Mouse (Mus musculus) forebrain, postnatal 0 days (tissue): ENCODE data around the gene Ift52. TPM values are rescaled to one million over a fixed set of nuclear protein-coding genes. Genes with fewer than 3 reads are reported as not detected.

Source experiments
- ATAC-seq: fragments of 200-750 bp; cut with Nextera tagmentation; 2 replicates; pipeline ENCODE4 v1.8.0; 2017; ENCODE audit warnings: mild to moderate bottlenecking, moderate library complexity
- DNase-seq: peaks from one replicate; pipeline ENCODE4 v3.0.0-alpha.2; 2015
- H3K27ac ChIP-seq: fragments of 300-500 bp; sonication (generic); 2 replicates; pipeline ENCODE4 v1.5.1; 2014; ENCODE audit warnings: low read depth, mild to moderate bottlenecking, antibody characterized with exemption, low read length, moderate library complexity, mixed read lengths
- H3K27me3 ChIP-seq: fragments of 300-500 bp; sonication (generic); 2 replicates; pipeline ENCODE4 v1.6.1; 2014; ENCODE audit warnings: mild to moderate bottlenecking, low read length, mixed read lengths; ENCODE audit not compliant: insufficient read depth
- H3K36me3 ChIP-seq: fragments of 300-500 bp; sonication (generic); 2 replicates; pipeline ENCODE4 v1.6.1; 2014; ENCODE audit warnings: mild to moderate bottlenecking, moderate library complexity; ENCODE audit not compliant: insufficient read depth
- H3K4me1 ChIP-seq: fragments of 300-500 bp; sonication (generic); 2 replicates; pipeline ENCODE4 v1.6.1; 2014; ENCODE audit warnings: antibody characterized with exemption; ENCODE audit not compliant: insufficient read depth
- H3K4me2 ChIP-seq: fragments of 300-500 bp; sonication (generic); 2 replicates; pipeline ENCODE4 v1.6.1; 2014; ENCODE audit warnings: low read depth, mild to moderate bottlenecking, moderate library complexity
- H3K4me3 ChIP-seq: fragments of 300-500 bp; sonication (generic); 2 replicates; pipeline ENCODE4 v1.5.1; 2014; ENCODE audit warnings: low read depth, low read length, mixed read lengths
- H3K9ac ChIP-seq: fragments of 300-500 bp; sonication (generic); 2 replicates; pipeline ENCODE4 v1.6.1; 2014; ENCODE audit warnings: mild to moderate bottlenecking
- H3K9me3 ChIP-seq: fragments of 300-500 bp; sonication (generic); 2 replicates; pipeline ENCODE4 v1.6.1; 2016; ENCODE audit warnings: low read length
- CTCF ChIP-seq: sonication (generic); IDR thresholded peaks from 2 replicates; pipeline ENCODE4 v1.5.1; 2016; ENCODE audit warnings: antibody characterized with exemption, control low read depth, low read depth
- WGBS: fragments of 180-500 bp; shearing (Covaris S2); extraction: QIAGEN DNeasy Blood & Tissue Kit; methylation state at CpG from one replicate; pipeline ENCODE4 v1.1.7; 2014; 5-methylcytosine and 5-hydroxymethylcytosine counted together
- polyA plus RNA-seq: library from polyadenylated mRNA; unstranded; fragments of >200 nt; fragmentation: Nextera tagmentation; extraction: Ambion mirVana; gene quantifications from 2 replicates; pipeline ENCODE4 v1.2.1, GENCODE M21; 2015
- total RNA-seq: library from RNA; depleted of rRNA; stranded (reverse); fragments of >200 nt; gene quantifications from 2 replicates; pipeline ENCODE4 v1.2.3, GENCODE M21; 2014

Gene Ift52
- total and polyA plus RNA-seq, 2 experiments from 2014 or later, result 21.3 to 31.4 TPM

- Histone ChIP-seq H3K27ac (no peak overlapping the region), H3K4me2 (no peak overlapping the region), H3K27me3 (no peaks in the 10 kb centered on the region), H3K36me3 (no peaks in the 10 kb centered on the region), H3K4me1 (no peaks in the 10 kb centered on the region), H3K4me3 (no peak overlapping the region), H3K9me3 (no peaks in the 10 kb centered on the region), H3K9ac (no peak overlapping the region)
- TF ChIP-seq CTCF, result no peak
- DNase-seq, result no peak
- ATAC-seq, result no peak
- 79% methylated on average over 6 of the region's 6 CpGs for WGBS
Measured at GRCm38 (mm10) chr2:163060630-163061029, 43.5 kb downstream of the Ift52 start.

- Histone ChIP-seq H3K4me2 (no peak overlapping the region), H3K27me3 (no peaks in the 10 kb centered on the region), H3K36me3 (no peaks in the 10 kb centered on the region), H3K4me1 (no peaks in the 10 kb centered on the region), H3K9me3 (no peaks in the 10 kb centered on the region), H3K4me3 (no peak overlapping the region), H3K9ac (no peak overlapping the region), H3K27ac (no peak overlapping the region)
- WGBS, result 90% methylated on average over 8 of the region's 8 CpGs
- no peak for TF ChIP-seq CTCF
- no peak for ATAC-seq
- DNase-seq, result no peak
Measured at GRCm38 (mm10) chr2:163061203-163062118, 44.3 kb downstream of the Ift52 start.

- Histone ChIP-seq H3K9ac (no peak overlapping the region), H3K27me3 (no peaks in the 10 kb centered on the region), H3K36me3 (no peaks in the 10 kb centered on the region), H3K9me3 (no peaks in the 10 kb centered on the region), H3K4me2 (no peak overlapping the region), H3K27ac (no peak overlapping the region), H3K4me3 (no peak overlapping the region), H3K4me1 (no peaks in the 10 kb centered on the region)
- no peak for ATAC-seq
- TF ChIP-seq CTCF, result no peak
- 68% methylated on average over 6 of the region's 6 CpGs for WGBS
- DNase-seq, result no peak
Measured at GRCm38 (mm10) chr2:163062119-163062508, 45.0 kb downstream of the Ift52 start.

- Histone ChIP-seq H3K4me2 (no peak overlapping the region), H3K9ac (no peak overlapping the region), H3K27ac (no peak overlapping the region), H3K27me3 (no peaks in the 10 kb centered on the region), H3K36me3 (no peaks in the 10 kb centered on the region), H3K4me3 (no peak overlapping the region), H3K4me1 (no peaks in the 10 kb centered on the region), H3K9me3 (no peaks in the 10 kb centered on the region)
- no peak for TF ChIP-seq CTCF
- 95% methylated on average over 6 of the region's 6 CpGs for WGBS
- no peak for DNase-seq
- no peak for ATAC-seq
Measured at GRCm38 (mm10) chr2:163066326-163066725, 49.2 kb downstream of the Ift52 start.

GRCm38 (mm10) chr2:163067233-163067632, 50.1 kb downstream of the Ift52 start:
- H3K9me3 ChIP-seq, result no peaks in the 10 kb centered on the region
- H3K27me3 ChIP-seq, result no peaks in the 10 kb centered on the region
- DNase-seq (no peak), ATAC-seq (no peak)
- H3K36me3 ChIP-seq, result no peaks in the 10 kb centered on the region
- no peak overlapping the region for H3K4me2 ChIP-seq
- H3K4me3 ChIP-seq, result no peak overlapping the region
- no peak overlapping the region for H3K9ac ChIP-seq
- TF ChIP-seq CTCF, result no peak
- WGBS, result 90% methylated on average over 1 of the region's 1 CpGs
- no peak overlapping the region for H3K27ac ChIP-seq
- H3K4me1 ChIP-seq, result no peaks in the 10 kb centered on the region

- no peak for ATAC-seq
- no peaks in the 10 kb centered on the region for H3K9me3 ChIP-seq
- no peaks in the 10 kb centered on the region for H3K4me1 ChIP-seq
- no peaks in the 10 kb centered on the region for H3K36me3 ChIP-seq
- H3K4me2 ChIP-seq, result no peak overlapping the region
- H3K4me3 ChIP-seq, result no peak overlapping the region
- peak; percentile 53 for TF ChIP-seq CTCF
- WGBS, result 79% methylated on average over 3 of the region's 3 CpGs
- no peaks in the 10 kb centered on the region for H3K27me3 ChIP-seq
- DNase-seq, result no peak
- no peak overlapping the region for H3K9ac ChIP-seq
- H3K27ac ChIP-seq, result no peak overlapping the region
Measured at GRCm38 (mm10) chr2:163070213-163070612, 53.1 kb downstream of the Ift52 start.

GRCm38 (mm10) chr2:163071590-163071989, 54.4 kb downstream of the Ift52 start:
- no peak overlapping the region for H3K4me3 ChIP-seq
- H3K9ac ChIP-seq, result no peak overlapping the region
- H3K4me1 ChIP-seq, result no peaks in the 10 kb centered on the region
- no peaks in the 10 kb centered on the region for H3K27me3 ChIP-seq
- 82% methylated on average over 3 of the region's 3 CpGs for WGBS
- H3K27ac ChIP-seq, result no peak overlapping the region
- H3K36me3 ChIP-seq, result no peaks in the 10 kb centered on the region
- ATAC-seq (no peak), DNase-seq (no peak)
- no peak for TF ChIP-seq CTCF
- H3K4me2 ChIP-seq, result no peak overlapping the region
- H3K9me3 ChIP-seq, result no peaks in the 10 kb centered on the region
